Mouse (Mus musculus) bone marrow macrophage, adult 2 months (primary cell): Measurements from ENCODE around the gene Akap13.

ENCODE experiments used
- CTCF ChIP-seq: IDR thresholded peaks from 2 replicates; pipeline ENCODE4 v1.5.1; 2012; ENCODE audit warnings: low read depth, mild to moderate bottlenecking, low read length, moderate library complexity
- POLR2A ChIP-seq: IDR thresholded peaks from 2 replicates; pipeline ENCODE4 v1.6.1; 2012; ENCODE audit warnings: mild to moderate bottlenecking, low read depth, low read length, borderline replicate concordance

GRCm38 (mm10) chr7:75474564-75475150 lies 19.3 kb downstream of the Akap13 start:
- no peak for TF ChIP-seq POLR2A
- TF ChIP-seq CTCF, result no peak
